Mouse (Mus musculus): ENCODE data around the gene Fto. TPM values are rescaled to one million over a fixed set of nuclear protein-coding genes. Genes with fewer than 3 reads are reported as not detected.

The Fto gene
- polyA plus RNA-seq, 1 experiment = 43.9 TPM

GRCm38 (mm10) chr8:91611191-91611590 lies 297.9 kb downstream of the Fto start:
- Histone ChIP-seq H3K4me3 (ENCODE audit: insufficient read depth, low read depth, low read length) (no peak overlapping the region), H3K4me1 (ENCODE audit: control insufficient read depth, insufficient read depth, low read length) (no peaks in the 10 kb centered on the region), H3K27me3 (replicated peaks; ENCODE audit: control insufficient read depth, insufficient read depth, low read length) (no peaks in the 10 kb centered on the region), H3K27ac (ENCODE audit: insufficient read depth, low read depth, low read length) (no peak overlapping the region), H3K36me3 (ENCODE audit: control insufficient read depth, insufficient read depth, low read length) (no peaks in the 10 kb centered on the region)
- 72% methylated on average over 7 of the region's 7 CpGs for WGBS
- TF ChIP-seq CTCF (conservative IDR thresholded peaks at IDR 0.05; ENCODE audit: insufficient read depth, insufficient read length, low read depth, low read length) (no peak), POLR2A (IDR thresholded peaks at IDR 0.05; ENCODE audit: low read depth, low read length) (no peak)
- no peak for DNase-seq

- no peaks in the 10 kb centered on the region for H3K4me1 ChIP-seq (ENCODE audit: control insufficient read depth, insufficient read depth, low read length)
- no peak overlapping the region for H3K4me3 ChIP-seq (ENCODE audit: insufficient read depth, low read depth, low read length)
- no peak overlapping the region for H3K27ac ChIP-seq (ENCODE audit: insufficient read depth, low read depth, low read length)
- no peak for DNase-seq
- WGBS = 81% methylated on average over 14 of the region's 14 CpGs
- no peaks in the 10 kb centered on the region for H3K27me3 ChIP-seq (replicated peaks; ENCODE audit: control insufficient read depth, insufficient read depth, low read length)
- TF ChIP-seq CTCF (conservative IDR thresholded peaks at IDR 0.05; ENCODE audit: insufficient read depth, insufficient read length, low read depth, low read length) = no peak
- TF ChIP-seq POLR2A (IDR thresholded peaks at IDR 0.05; ENCODE audit: low read depth, low read length) = no peak
- H3K36me3 ChIP-seq (ENCODE audit: control insufficient read depth, insufficient read depth, low read length) = no peaks in the 10 kb centered on the region
Observed at GRCm38 (mm10) chr8:91611723-91612362, 298.5 kb downstream of the Fto start.

GRCm38 (mm10) chr8:91612387-91613130 lies 299.2 kb downstream of the Fto start:
- no peak for DNase-seq
- no peak overlapping the region for H3K27ac ChIP-seq (ENCODE audit: insufficient read depth, low read depth, low read length)
- 74% methylated on average over 18 of the region's 18 CpGs for WGBS

GRCm38 (mm10) chr8:91613603-91614002 lies 300.3 kb downstream of the Fto start:
- Histone ChIP-seq H3K27ac (ENCODE audit: insufficient read depth, low read depth, low read length) (no peak overlapping the region), H3K4me3 (ENCODE audit: insufficient read depth, low read depth, low read length) (no peak overlapping the region), H3K4me1 (ENCODE audit: control insufficient read depth, insufficient read depth, low read length) (no peaks in the 10 kb centered on the region), H3K36me3 (ENCODE audit: control insufficient read depth, insufficient read depth, low read length) (no peaks in the 10 kb centered on the region), H3K27me3 (replicated peaks; ENCODE audit: control insufficient read depth, insufficient read depth, low read length) (no peaks in the 10 kb centered on the region)
- no peak for DNase-seq
- WGBS = 73% methylated on average over 9 of the region's 9 CpGs
- TF ChIP-seq CTCF (conservative IDR thresholded peaks at IDR 0.05; ENCODE audit: insufficient read depth, insufficient read length, low read depth, low read length) = no peak
- TF ChIP-seq POLR2A (IDR thresholded peaks at IDR 0.05; ENCODE audit: low read depth, low read length) = no peak

More at GRCm38 (mm10) chr8:91612387-91613130, 299.2 kb downstream of the Fto start:
- H3K4me3 ChIP-seq (ENCODE audit: insufficient read depth, low read depth, low read length) = no peak overlapping the region
- no peaks in the 10 kb centered on the region for H3K27me3 ChIP-seq (replicated peaks; ENCODE audit: control insufficient read depth, insufficient read depth, low read length)
- TF ChIP-seq POLR2A (IDR thresholded peaks at IDR 0.05; ENCODE audit: low read depth, low read length) = no peak
- no peak for TF ChIP-seq CTCF (conservative IDR thresholded peaks at IDR 0.05; ENCODE audit: insufficient read depth, insufficient read length, low read depth, low read length)
- no peaks in the 10 kb centered on the region for H3K4me1 ChIP-seq (ENCODE audit: control insufficient read depth, insufficient read depth, low read length)
- H3K36me3 ChIP-seq (ENCODE audit: control insufficient read depth, insufficient read depth, low read length) = no peaks in the 10 kb centered on the region

- DNase-seq = no peak
- H3K4me1 ChIP-seq (ENCODE audit: control insufficient read depth, insufficient read depth, low read length) = no peaks in the 10 kb centered on the region
- H3K27ac ChIP-seq (ENCODE audit: insufficient read depth, low read depth, low read length) = no peak overlapping the region
- TF ChIP-seq CTCF (conservative IDR thresholded peaks at IDR 0.05; ENCODE audit: insufficient read depth, insufficient read length, low read depth, low read length) (no peak), POLR2A (IDR thresholded peaks at IDR 0.05; ENCODE audit: low read depth, low read length) (no peak)
- no peak overlapping the region for H3K4me3 ChIP-seq (ENCODE audit: insufficient read depth, low read depth, low read length)
- no peaks in the 10 kb centered on the region for H3K36me3 ChIP-seq (ENCODE audit: control insufficient read depth, insufficient read depth, low read length)
- WGBS = 91% methylated on average over 8 of the region's 8 CpGs
- no peaks in the 10 kb centered on the region for H3K27me3 ChIP-seq (replicated peaks; ENCODE audit: control insufficient read depth, insufficient read depth, low read length)
Observed at GRCm38 (mm10) chr8:91615196-91615595, 301.9 kb downstream of the Fto start.

GRCm38 (mm10) chr8:91615781-91616683 lies 302.7 kb downstream of the Fto start:
- Histone ChIP-seq H3K27ac (ENCODE audit: insufficient read depth, low read depth, low read length) (no peak overlapping the region), H3K36me3 (ENCODE audit: control insufficient read depth, insufficient read depth, low read length) (no peaks in the 10 kb centered on the region), H3K4me3 (ENCODE audit: insufficient read depth, low read depth, low read length) (no peak overlapping the region), H3K27me3 (replicated peaks; ENCODE audit: control insufficient read depth, insufficient read depth, low read length) (no peaks in the 10 kb centered on the region), H3K4me1 (ENCODE audit: control insufficient read depth, insufficient read depth, low read length) (no peaks in the 10 kb centered on the region)
- WGBS = 91% methylated on average over 11 of the region's 11 CpGs
- DNase-seq = no peak
- TF ChIP-seq POLR2A (IDR thresholded peaks at IDR 0.05; ENCODE audit: low read depth, low read length) = no peak

- TF ChIP-seq POLR2A (IDR thresholded peaks at IDR 0.05; ENCODE audit: low read depth, low read length) = no peak
- WGBS = 87% methylated on average over 5 of the region's 5 CpGs
Observed at GRCm38 (mm10) chr8:91617772-91618171, 304.4 kb downstream of the Fto start.

More at GRCm38 (mm10) chr8:91617772-91618171, 304.4 kb downstream of the Fto start:
- Histone ChIP-seq H3K27me3 (replicated peaks; ENCODE audit: control insufficient read depth, insufficient read depth, low read length) (no peaks in the 10 kb centered on the region), H3K27ac (ENCODE audit: insufficient read depth, low read depth, low read length) (no peak overlapping the region), H3K4me1 (ENCODE audit: control insufficient read depth, insufficient read depth, low read length) (no peaks in the 10 kb centered on the region), H3K4me3 (ENCODE audit: insufficient read depth, low read depth, low read length) (no peak overlapping the region), H3K36me3 (ENCODE audit: control insufficient read depth, insufficient read depth, low read length) (no peaks in the 10 kb centered on the region)
- DNase-seq = no peak
